Mouse (Mus musculus): ENCODE data around the gene Gm14399. TPM values are rescaled to one million over a fixed set of nuclear protein-coding genes. Genes with fewer than 3 reads are reported as not detected.
"Not testable (repeated sequence)": the region's sequence is repeated elsewhere in the genome, so short reads cannot be mapped to it uniquely, and the experiment has no call there.

Gene Gm14399
- polyA plus RNA-seq, 1 experiment from 2014 or later, result 3.0 TPM

DNA sequence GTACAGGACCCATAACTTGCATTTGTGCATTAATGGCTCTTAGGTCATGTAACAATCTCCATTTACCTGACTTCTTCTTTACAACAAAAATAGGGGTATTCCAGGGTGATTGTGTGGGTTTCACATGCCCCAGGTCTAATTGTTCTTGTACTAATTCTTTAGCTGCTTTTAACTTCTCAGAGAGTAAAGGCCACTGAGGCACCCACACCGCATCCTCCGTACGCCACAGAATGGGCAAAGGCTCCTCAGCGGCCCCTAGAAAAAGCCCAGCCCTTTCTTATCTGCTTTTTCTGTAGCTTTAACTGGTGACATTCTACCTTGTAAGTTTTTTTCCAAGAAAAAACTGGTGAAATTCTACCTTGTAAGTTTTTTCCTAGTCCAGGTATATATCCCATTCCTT, 19.6 kb upstream of the Gm14399 start:
- H3K27me3 ChIP-seq (ENCODE audit: control insufficient read depth, insufficient read depth, low read length); H3K36me3 ChIP-seq (ENCODE audit: control insufficient read depth, insufficient read depth, low read length); H3K4me1 ChIP-seq (ENCODE audit: control insufficient read depth, insufficient read depth, low read length); ATAC-seq (ENCODE audit: insufficient read depth, low FRiP score, low TSS enrichment); H3K27ac ChIP-seq (ENCODE audit: low read depth, low read length); H3K4me3 ChIP-seq (ENCODE audit: low read depth, low read length); H3K9me3 ChIP-seq (ENCODE audit: control insufficient read depth, low read length); H3K4me2 ChIP-seq (ENCODE audit: low read depth); H3K9ac ChIP-seq (ENCODE audit: low read length); DNase-seq (ENCODE audit: low spot score): not testable (repeated sequence)
- WGBS, result 90% methylated on average over 4 of the region's 4 CpGs

DNA sequence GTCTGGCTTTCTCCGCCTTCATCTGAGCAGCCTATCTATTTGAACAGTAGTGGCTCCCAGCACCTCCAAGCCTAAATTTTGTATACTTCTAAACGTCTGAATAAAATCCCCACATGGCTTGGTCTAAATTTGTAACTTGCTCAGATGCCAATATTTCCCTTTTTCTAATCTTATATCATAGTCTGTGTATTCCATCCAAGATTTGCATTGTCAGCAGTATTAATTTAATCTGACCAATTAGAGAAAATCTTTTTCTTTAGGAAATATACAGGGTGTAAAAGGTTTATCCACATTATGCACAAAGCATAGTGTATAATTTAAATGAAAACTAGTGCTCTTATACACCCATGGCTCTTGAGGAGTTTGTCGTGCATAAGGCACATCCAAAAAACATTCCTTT, 16.8 kb upstream of the Gm14399 start:
- Histone ChIP-seq H3K27ac (ENCODE audit: low read depth, low read length) (no peak overlapping the region), H3K4me2 (ENCODE audit: low read depth) (no peak overlapping the region), H3K9me3 (ENCODE audit: control insufficient read depth, low read length) (no peaks in the 10 kb centered on the region), H3K27me3 (ENCODE audit: control insufficient read depth, insufficient read depth, low read length) (no peaks in the 10 kb centered on the region), H3K4me3 (ENCODE audit: low read depth, low read length) (no peak overlapping the region), H3K9ac (ENCODE audit: low read length) (no peak overlapping the region), H3K36me3 (ENCODE audit: control insufficient read depth, insufficient read depth, low read length) (no peaks in the 10 kb centered on the region), H3K4me1 (ENCODE audit: control insufficient read depth, insufficient read depth, low read length) (no peaks in the 10 kb centered on the region)
- WGBS, result 90% methylated on average over 3 of the region's 3 CpGs
- ATAC-seq (ENCODE audit: insufficient read depth, low FRiP score, low TSS enrichment) (no peak), DNase-seq (ENCODE audit: low spot score) (no peak)

DNA sequence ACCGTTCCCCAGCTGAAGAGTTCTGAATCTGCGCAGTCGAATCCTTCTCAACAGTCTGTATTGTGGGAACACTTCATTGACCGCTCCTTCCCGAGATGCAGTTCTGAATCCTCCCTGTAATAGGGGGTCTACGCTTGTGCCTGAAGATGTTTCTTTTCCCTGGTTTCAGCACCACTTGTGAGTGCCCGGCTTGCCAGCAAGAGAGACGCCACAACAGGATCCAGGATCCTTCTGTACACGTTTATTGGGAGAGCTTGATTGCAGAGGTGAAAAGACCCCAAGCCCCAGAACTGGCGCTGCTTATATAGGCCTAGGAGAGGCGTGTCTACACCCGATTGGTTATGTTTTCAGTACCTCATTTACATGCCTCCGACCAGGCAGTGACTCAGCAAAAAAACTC, 14.9 kb upstream of the Gm14399 start:
- 93% methylated on average over 13 of the region's 13 CpGs for WGBS
- Histone ChIP-seq H3K4me3 (ENCODE audit: low read depth, low read length) (no peak overlapping the region), H3K36me3 (ENCODE audit: control insufficient read depth, insufficient read depth, low read length) (no peaks in the 10 kb centered on the region), H3K27me3 (ENCODE audit: control insufficient read depth, insufficient read depth, low read length) (no peaks in the 10 kb centered on the region), H3K9ac (ENCODE audit: low read length) (no peak overlapping the region), H3K27ac (ENCODE audit: low read depth, low read length) (no peak overlapping the region), H3K4me1 (ENCODE audit: control insufficient read depth, insufficient read depth, low read length) (no peaks in the 10 kb centered on the region), H3K9me3 (ENCODE audit: control insufficient read depth, low read length) (no peaks in the 10 kb centered on the region), H3K4me2 (ENCODE audit: low read depth) (no peak overlapping the region)
- DNase-seq (ENCODE audit: low spot score) (no peak), ATAC-seq (ENCODE audit: insufficient read depth, low FRiP score, low TSS enrichment) (no peak)

DNA sequence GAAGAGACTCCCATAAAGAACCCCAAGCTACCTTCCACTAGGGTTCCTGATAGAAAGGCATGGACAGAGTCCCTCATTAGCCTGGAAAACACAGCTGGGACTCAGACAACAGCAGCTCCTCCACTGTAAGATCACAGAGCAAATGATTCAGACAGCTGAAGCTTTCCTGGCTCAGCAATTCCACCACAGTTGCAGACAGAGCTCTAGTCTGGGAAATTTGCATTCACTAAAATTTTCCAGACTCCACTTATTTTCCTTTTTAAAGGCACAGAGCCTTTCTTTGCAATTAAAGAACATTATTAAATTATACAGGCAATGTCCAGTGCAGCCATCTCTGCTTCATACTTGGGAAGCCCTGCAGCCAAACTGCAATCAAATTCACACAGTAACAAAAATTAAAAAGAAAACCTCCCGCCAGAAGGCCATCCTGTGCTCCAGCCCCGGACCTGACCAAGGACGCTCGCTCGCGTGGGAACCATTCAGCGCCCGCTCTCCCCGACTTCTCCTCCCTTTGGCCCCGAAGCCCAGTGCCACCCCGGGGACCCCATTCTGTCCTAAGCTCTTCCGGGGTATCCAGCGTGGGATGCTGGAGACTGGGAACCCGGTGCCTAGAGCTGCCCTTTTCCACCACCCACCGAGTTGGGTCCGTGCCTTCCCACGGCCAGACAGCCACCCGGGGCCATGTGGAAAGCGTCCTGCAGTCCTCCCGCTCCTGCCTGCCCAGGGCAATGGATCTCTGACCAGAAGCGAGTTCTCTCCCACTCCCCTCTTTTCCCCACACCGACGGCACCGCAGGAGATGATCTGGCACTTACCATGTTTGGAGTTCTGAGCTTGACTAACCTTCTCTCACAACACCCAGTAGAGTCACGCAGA, 457 bp downstream of the Gm14399 start:
- not testable (repeated sequence) for DNase-seq (ENCODE audit: low spot score); H3K9me3 ChIP-seq (ENCODE audit: control insufficient read depth, low read length); ATAC-seq (ENCODE audit: insufficient read depth, low FRiP score, low TSS enrichment); H3K9ac ChIP-seq (ENCODE audit: low read length); H3K27ac ChIP-seq (ENCODE audit: low read depth, low read length); H3K27me3 ChIP-seq (ENCODE audit: control insufficient read depth, insufficient read depth, low read length); H3K4me1 ChIP-seq (ENCODE audit: control insufficient read depth, insufficient read depth, low read length); H3K36me3 ChIP-seq (ENCODE audit: control insufficient read depth, insufficient read depth, low read length)
- peak overlapping the region; percentile 34 for H3K4me3 ChIP-seq (ENCODE audit: low read depth, low read length)
- peak overlapping the region; percentile 30; the same call in 1 of the 2 replicates for H3K4me2 ChIP-seq (ENCODE audit: low read depth)
- WGBS, result 5% methylated on average over 23 of the region's 25 CpGs

DNA sequence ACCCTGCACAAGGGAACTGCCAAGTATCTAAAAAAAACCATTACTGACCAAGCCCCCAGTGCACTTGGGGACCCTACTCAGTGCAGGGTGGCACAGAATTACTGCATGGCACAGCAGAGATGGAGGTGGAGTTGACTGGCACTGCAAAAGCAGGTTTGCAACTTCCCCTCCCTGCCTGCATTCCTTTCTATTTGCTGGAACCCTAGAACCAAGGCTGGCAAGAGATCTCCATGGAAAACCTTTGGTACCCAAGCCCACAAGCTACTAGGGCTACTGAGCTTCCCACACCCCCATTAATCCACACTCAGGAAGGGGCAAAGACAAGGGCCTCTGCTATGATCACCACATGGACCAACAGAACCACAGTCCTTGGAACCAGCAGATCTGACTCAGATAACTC, 1.2 kb downstream of the Gm14399 start:
- not testable (repeated sequence) for H3K27ac ChIP-seq (ENCODE audit: low read depth, low read length); DNase-seq (ENCODE audit: low spot score); H3K4me2 ChIP-seq (ENCODE audit: low read depth); H3K4me3 ChIP-seq (ENCODE audit: low read depth, low read length); H3K36me3 ChIP-seq (ENCODE audit: control insufficient read depth, insufficient read depth, low read length); H3K9ac ChIP-seq (ENCODE audit: low read length); H3K4me1 ChIP-seq (ENCODE audit: control insufficient read depth, insufficient read depth, low read length); H3K27me3 ChIP-seq (ENCODE audit: control insufficient read depth, insufficient read depth, low read length); ATAC-seq (ENCODE audit: insufficient read depth, low FRiP score, low TSS enrichment); H3K9me3 ChIP-seq (ENCODE audit: control insufficient read depth, low read length)

Other genes with a start within 250 kb of the Gm14399 start
- not detected in 2 replicates for gene Gm14444, start 131.8 kb downstream of the Gm14399 start, polyA plus RNA-seq (2014; fragmentation: Nextera tagmentation; extraction: Ambion mirVana)
- gene Gm14393, start 74.2 kb downstream of the Gm14399 start, polyA plus RNA-seq (2014; fragmentation: Nextera tagmentation; extraction: Ambion mirVana), result 0.53 and 0.91 TPM in 2 replicates
- gene Gm14443, start 33.9 kb upstream of the Gm14399 start, polyA plus RNA-seq (2014; fragmentation: Nextera tagmentation; extraction: Ambion mirVana), result 0.90 and 1.2 TPM in 2 replicates
- 9.9 and 10.4 TPM in 2 replicates for gene Gm14391, start 64.9 kb upstream of the Gm14399 start, polyA plus RNA-seq (2014; fragmentation: Nextera tagmentation; extraction: Ambion mirVana)
- gene Gm14440, start 133.1 kb upstream of the Gm14399 start, polyA plus RNA-seq (2014; fragmentation: Nextera tagmentation; extraction: Ambion mirVana), result 0.52 TPM in 1 of 2 replicates, not detected in the other
- gene Gm4631, start 196.2 kb upstream of the Gm14399 start, polyA plus RNA-seq (2014; fragmentation: Nextera tagmentation; extraction: Ambion mirVana), result 18.4 and 19.3 TPM in 2 replicates
- gene Zfp968, start 230.4 kb upstream of the Gm14399 start, polyA plus RNA-seq (2014; fragmentation: Nextera tagmentation; extraction: Ambion mirVana), result 4.2 and 5.6 TPM in 2 replicates

All from neural tube, embryonic 11.5 days (tissue).